Mouse (Mus musculus) CH12.LX (cell line): ENCODE measurements at regions not wholly inside any gene's neighbourhood (a gene's known extent, or its start where the extent isn't known, plus 50 kb on each side); places are given as distances from the start of the nearest gene placed in this dataset.
A peak's percentile ranks its signal among the peaks of the same experiment; 100 is the strongest.

Source experiments
- DNase-seq: peaks from one replicate; pipeline ENCODE4 v3.0.0-alpha.2; 2013; ENCODE audit errors: extremely low read depth
- H3K27ac ChIP-seq: 2 replicates; pipeline ENCODE4 v1.5.1; 2012; ENCODE audit warnings: low read depth, mild to moderate bottlenecking, control low read depth, moderate library complexity; ENCODE audit not compliant: insufficient read depth
- H3K27me3 ChIP-seq: replicated peaks from 2 replicates; pipeline ENCODE3; 2012; ENCODE audit warnings: inconsistent platforms
- H3K36me3 ChIP-seq, 2 experiments: replicated peaks in 1 of 2; 2 replicates each; pipeline versions ENCODE3 to v1.6.1; 2012; ENCODE audit warnings: inconsistent platforms in 1 of 2, low read length in 1 of 2, mild to moderate bottlenecking in 1 of 2, mixed read lengths in 1 of 2, moderate library complexity in 1 of 2; ENCODE audit not compliant: control insufficient read depth in 1 of 2, insufficient read depth in 1 of 2
- H3K4me1 ChIP-seq, 2 experiments: 2 replicates each; pipeline ENCODE4 v1.6.1; 2012; ENCODE audit warnings: inconsistent platforms in 1 of 2, moderate library complexity in 1 of 2; ENCODE audit not compliant: insufficient read depth in 2 of 2, control insufficient read depth in 1 of 2
- H3K4me2 ChIP-seq: 2 replicates; pipeline ENCODE4 v1.6.1; 2012; ENCODE audit warnings: low read depth, mild to moderate bottlenecking, control low read depth; ENCODE audit not compliant: poor library complexity, insufficient read depth, severe bottlenecking
- H3K4me3 ChIP-seq, 3 experiments: fragments of 150-350 bp in 1 of 3; sonication (generic) in 1 of 3; replicated peaks in 1 of 3; 2 replicates each; pipeline versions ENCODE3 to v1.5.1; 2011 to 2012; ENCODE audit warnings: low read depth in 2 of 3, low read length in 2 of 3, mild to moderate bottlenecking in 2 of 3, moderate library complexity in 2 of 3, control low read depth in 1 of 3, improper control_type of control experiment in 1 of 3, inconsistent platforms in 1 of 3, mixed read lengths in 1 of 3; ENCODE audit not compliant: poor library complexity in 1 of 3
- H3K79me2 ChIP-seq: replicated peaks from 2 replicates; pipeline ENCODE4 v1.6.1; 2012; ENCODE audit warnings: mild to moderate bottlenecking, moderate library complexity; ENCODE audit not compliant: control insufficient read depth, poor library complexity, insufficient read depth, severe bottlenecking; ENCODE audit errors: extremely low read depth
- H3K9ac ChIP-seq: 2 replicates; pipeline ENCODE4 v1.6.1; 2012; ENCODE audit warnings: low read depth, mild to moderate bottlenecking, control low read depth, moderate library complexity; ENCODE audit not compliant: insufficient read depth
- H3K9me3 ChIP-seq: replicated peaks from 2 replicates; pipeline ENCODE3; 2012; ENCODE audit warnings: low read length, inconsistent platforms, mixed read lengths
- CTCF ChIP-seq, 2 experiments: IDR thresholded peaks in 1 of 2; conservative IDR thresholded peaks in 1 of 2; 2 replicates each; pipeline ENCODE4 v1.5.1; 2011 to 2012; ENCODE audit warnings: low read depth in 2 of 2, low read length in 2 of 2, improper control_type of control experiment in 1 of 2, inconsistent platforms in 1 of 2, mild to moderate bottlenecking in 1 of 2, moderate library complexity in 1 of 2
- E2F4 ChIP-seq: IDR thresholded peaks from 2 replicates; pipeline ENCODE4 v1.6.1; 2011; ENCODE audit warnings: low read depth, low read length, improper control_type of control experiment; ENCODE audit not compliant: insufficient replicate concordance
- ELF1 ChIP-seq: IDR thresholded peaks from 2 replicates; pipeline ENCODE4 v1.6.1; 2014; ENCODE audit warnings: low read depth, mild to moderate bottlenecking, inconsistent platforms, low read length, improper control_type of control experiment
- GABPA ChIP-seq: IDR thresholded peaks from 2 replicates; pipeline ENCODE4 v1.6.1; 2012; ENCODE audit warnings: low read depth, low read length, improper control_type of control experiment, inconsistent platforms; ENCODE audit not compliant: insufficient replicate concordance
- IRF4 ChIP-seq: IDR thresholded peaks from 2 replicates; pipeline ENCODE4 v1.6.1; 2014; ENCODE audit warnings: low read depth, mild to moderate bottlenecking, inconsistent platforms, low read length, improper control_type of control experiment
- JUND ChIP-seq: conservative IDR thresholded peaks from 2 replicates; pipeline ENCODE4 v1.6.1; 2011; ENCODE audit warnings: low read depth, low read length, improper control_type of control experiment
- KAT2A ChIP-seq: IDR thresholded peaks from 2 replicates; pipeline ENCODE4 v1.6.1; 2012; ENCODE audit warnings: low read length, improper control_type of control experiment, inconsistent platforms; ENCODE audit not compliant: insufficient replicate concordance
- MYC ChIP-seq: IDR thresholded peaks from 2 replicates; pipeline ENCODE4 v1.6.1; 2011; ENCODE audit warnings: low read depth, mild to moderate bottlenecking, improper control_type of control experiment, low read length
- NRF1 ChIP-seq: IDR thresholded peaks from 2 replicates; pipeline ENCODE4 v1.6.1; 2014; ENCODE audit warnings: low read depth, mild to moderate bottlenecking, inconsistent platforms, low read length, improper control_type of control experiment, moderate library complexity
- PAX5 ChIP-seq: IDR thresholded peaks from 2 replicates; pipeline ENCODE4 v1.6.1; 2012; ENCODE audit warnings: low read length, inconsistent platforms, mixed read lengths
- POLR2AphosphoS2 ChIP-seq: IDR thresholded peaks from 2 replicates; pipeline ENCODE4 v1.6.1; 2011; ENCODE audit warnings: low read depth, low read length, improper control_type of control experiment
- RAD21 ChIP-seq: IDR thresholded peaks from 2 replicates; pipeline ENCODE4 v1.6.1; 2011; ENCODE audit warnings: low read depth, mild to moderate bottlenecking, low read length, improper control_type of control experiment, moderate library complexity
- SMC3 ChIP-seq: IDR thresholded peaks from 2 replicates; pipeline ENCODE4 v1.6.1; 2011; ENCODE audit warnings: low read depth, low read length, improper control_type of control experiment
- USF2 ChIP-seq: conservative IDR thresholded peaks from 2 replicates; pipeline ENCODE4 v1.6.1; 2011; ENCODE audit warnings: low read depth, low read length, improper control_type of control experiment
- ZC3H11A ChIP-seq: IDR thresholded peaks from 2 replicates; pipeline ENCODE4 v1.6.1; 2012; ENCODE audit warnings: low read depth, mild to moderate bottlenecking, inconsistent platforms, low read length, improper control_type of control experiment
- ZKSCAN1 ChIP-seq: IDR thresholded peaks from 2 replicates; pipeline ENCODE4 v1.6.1; 2012; ENCODE audit warnings: low read depth, inconsistent platforms, low read length, improper control_type of control experiment, borderline replicate concordance
- ZMIZ1 ChIP-seq: IDR thresholded peaks from 2 replicates; pipeline ENCODE4 v1.6.1; 2012; ENCODE audit warnings: low read depth, mild to moderate bottlenecking, inconsistent platforms, low read length, improper control_type of control experiment
- ZNF384 ChIP-seq: IDR thresholded peaks from 2 replicates; pipeline ENCODE4 v1.6.1; 2012; ENCODE audit warnings: low read depth, low read length, improper control_type of control experiment, inconsistent platforms
- dilution Hi-C: fragments of 300-500 bp; cut with MboI; formaldehyde crosslinking; loops from 2 replicates; pipeline ENCODE4 v1.14.3; 2020; ENCODE audit warnings: low sequenced_read_pairs; ENCODE audit not compliant: extremely low pct_unique_long_range_greater_than_20kb, extremely low pct_ligation_motif_present
- in situ Hi-C: fragments of 300-500 bp; cut with MboI; formaldehyde crosslinking; loops from 3 replicates; pipeline ENCODE4 v1.14.3; 2019; ENCODE audit warnings: low sequenced_read_pairs, low pct_ligation_motif_present, low pct_unique_long_range_greater_than_20kb, mixed read lengths

DNA sequence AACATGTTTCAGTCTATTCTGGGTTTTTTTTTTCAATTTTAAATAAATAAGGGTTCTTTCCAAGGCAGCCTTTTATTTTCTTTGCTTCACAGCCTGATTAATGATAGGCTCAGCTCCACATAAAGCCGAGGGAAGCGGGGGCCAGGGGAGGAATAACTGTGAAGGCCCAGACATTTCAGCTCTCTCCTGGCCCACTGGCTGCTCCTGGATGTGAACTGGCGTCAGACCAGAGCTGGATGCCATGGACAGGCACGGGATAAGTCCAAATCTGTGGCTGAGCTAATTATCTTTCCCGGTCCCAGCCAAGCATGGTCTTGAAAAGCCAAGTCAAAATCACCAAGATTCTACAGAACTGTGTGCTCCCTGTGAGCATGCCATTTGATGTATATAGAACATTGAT, 105.1 kb upstream of the Ypel5 start:
- DNase-seq, result no peak
- in situ Hi-C loops, result no loop called here
- TF ChIP-seq ELF1 (no peak), ZNF384 (no peak), MYC (no peak), IRF4 (no peak), KAT2A (no peak), JUND (no peak), ZC3H11A (no peak), USF2 (no peak), PAX5 (no peak), NRF1 (no peak), GABPA (no peak), POLR2AphosphoS2 (no peak), E2F4 (no peak), ZKSCAN1 (no peak)
- peaks cover 12% of the 10 kb centered on the region for H3K27me3 ChIP-seq
- dilution Hi-C loops, result no loop called here
- H3K79me2 ChIP-seq, result no peaks in the 10 kb centered on the region
- H3K4me3 ChIP-seq, result no peak overlapping the region
- H3K9me3 ChIP-seq, result no peaks in the 10 kb centered on the region
- H3K36me3 ChIP-seq, result no peaks in the 10 kb centered on the region
- H3K27ac ChIP-seq, result no peak overlapping the region
- H3K4me1 ChIP-seq, result no peaks in the 10 kb centered on the region
- H3K4me2 ChIP-seq, result no peak overlapping the region
- no peak overlapping the region for H3K9ac ChIP-seq

DNA sequence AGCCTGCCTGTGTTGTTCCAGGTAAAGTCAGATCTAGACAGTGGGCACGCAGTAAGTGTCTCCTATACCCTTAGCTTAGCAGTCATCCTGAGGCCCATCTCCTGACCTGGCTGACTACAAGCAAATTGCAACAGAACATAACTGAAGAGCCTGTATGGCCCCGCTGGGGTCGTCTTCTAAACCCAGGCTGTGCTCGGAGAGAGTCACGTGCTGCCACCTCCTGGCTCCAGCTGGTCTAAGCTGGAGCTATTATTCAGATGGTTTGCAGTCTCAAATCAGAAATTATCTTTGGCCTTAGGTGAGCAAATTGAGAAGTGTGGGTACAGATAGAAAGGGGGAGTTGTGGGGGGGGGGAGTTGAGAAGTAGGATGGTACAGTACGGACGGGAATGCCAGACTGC, 115.5 kb upstream of the Ypel5 start:
- no peaks in the 10 kb centered on the region for H3K9me3 ChIP-seq
- no peaks in the 10 kb centered on the region for H3K4me1 ChIP-seq
- H3K4me3 ChIP-seq, result no peak overlapping the region
- H3K27ac ChIP-seq, result no peak overlapping the region
- H3K9ac ChIP-seq, result no peak overlapping the region
- TF ChIP-seq SMC3 (peak; percentile 62), ZMIZ1 (no peak), RAD21 (peak; percentile 41), CTCF (conservative IDR thresholded peaks at IDR 0.05 in 1 of 2, IDR thresholded peaks at IDR 0.05 in 1 of 2; ENCODE audit: low read depth in 2 of 2, low read length in 2 of 2) (peak in 1 of 2 experiments; percentile 60; a peak in 2 of 4 replicates)
- H3K79me2 ChIP-seq, result no peaks in the 10 kb centered on the region
- DNase-seq, result peak; percentile 2
- peaks cover 16% of the 10 kb centered on the region for H3K27me3 ChIP-seq
- H3K36me3 ChIP-seq, result no peaks in the 10 kb centered on the region
- no peak overlapping the region for H3K4me2 ChIP-seq
- dilution Hi-C loops (no loop called here), in situ Hi-C loops (no loop called here)
